Mouse (Mus musculus) yolk sac, embryonic 10.5 days (tissue): ENCODE data around the gene Acsl4.

Source experiments
- DNase-seq: peaks from one replicate; pipeline ENCODE4 v3.0.0-alpha.2; 2017; ENCODE audit warnings: low spot score

Acsl4 gene

DNA sequence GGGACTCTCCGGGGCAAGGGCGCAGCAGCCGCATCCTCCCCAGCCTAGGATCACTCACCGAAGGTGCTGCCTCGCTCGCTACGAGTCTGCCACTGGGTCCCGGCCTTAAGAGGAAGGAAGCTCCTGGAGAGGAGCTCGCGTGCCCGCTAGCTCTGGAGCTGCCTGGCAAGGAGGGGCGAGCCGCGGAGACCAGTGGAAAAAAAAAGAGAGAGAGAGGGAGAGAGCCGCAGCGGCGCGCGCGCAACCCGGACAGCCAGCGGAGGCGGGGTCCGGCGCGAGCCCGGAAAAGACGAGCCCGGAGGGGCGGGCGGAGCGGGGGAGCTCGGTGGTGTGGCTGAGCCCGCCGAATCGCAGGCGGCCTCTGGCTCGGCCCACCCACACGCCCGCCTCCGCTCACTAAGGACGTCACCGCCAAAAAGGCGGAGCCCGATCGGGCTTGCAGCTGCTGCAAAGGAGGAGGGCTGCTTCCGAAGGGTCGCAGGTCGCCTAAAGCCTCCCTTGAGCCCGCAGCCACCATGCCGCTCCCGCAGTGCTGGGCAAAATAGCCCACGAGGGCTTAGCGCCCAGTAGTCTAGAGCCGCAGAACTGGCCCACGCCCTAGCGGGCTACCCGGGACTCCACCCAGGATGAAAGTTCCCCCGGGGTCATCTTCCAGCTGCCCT, at the start of gene Acsl4:
TSS of gene Acsl4 (minus strand) at position 289 of the 662 bp plus-strand sequence.
- peak; percentile 88 for DNase-seq

DNA sequence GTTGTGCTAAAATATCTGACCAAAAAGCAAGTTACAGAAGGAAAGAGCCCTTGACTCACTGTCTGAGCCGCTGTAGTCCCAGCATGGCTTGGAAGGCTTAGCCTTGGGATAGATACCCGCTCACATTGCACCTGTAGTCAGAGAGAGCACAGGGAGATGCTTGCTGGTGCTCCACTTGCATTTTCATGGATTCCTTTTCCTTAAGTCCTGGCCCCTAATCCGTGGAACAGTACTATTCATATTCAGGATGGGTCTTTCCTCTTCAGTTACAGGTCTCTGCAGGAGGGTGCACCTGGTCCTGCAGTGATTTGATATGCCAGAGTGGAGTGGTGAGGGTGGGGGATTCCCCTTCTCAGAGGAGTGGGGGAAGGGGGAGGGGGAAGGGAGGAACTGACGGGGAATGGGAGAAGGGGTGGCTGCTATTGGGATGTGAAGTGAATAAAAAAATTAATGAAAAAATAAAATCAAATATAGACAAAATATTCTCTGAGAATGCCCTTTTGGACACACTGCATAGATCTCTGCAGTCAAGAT, 47.7 kb upstream of the Acsl4 start:
- no peak for DNase-seq

DNA sequence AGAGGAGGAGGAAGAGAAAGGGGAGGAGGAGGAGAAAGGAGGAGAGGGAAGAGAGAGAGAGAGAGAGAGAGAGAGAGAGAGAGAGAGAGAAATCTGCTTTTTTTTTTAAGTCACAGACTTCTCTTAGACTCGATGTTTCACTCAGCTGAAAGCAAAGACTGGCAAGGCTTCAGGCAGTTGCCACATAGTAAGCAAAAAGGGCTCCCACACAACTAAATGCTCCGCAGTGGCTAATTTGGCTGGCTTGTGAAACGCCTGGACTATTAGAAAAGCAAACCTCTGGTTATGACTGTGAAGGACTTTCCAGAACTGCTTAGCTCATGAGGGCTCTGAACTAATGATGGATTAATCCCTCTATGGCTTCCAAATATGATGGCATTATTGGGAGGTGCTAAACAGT, 42.5 kb upstream of the Acsl4 start:
- no peak for DNase-seq

DNA sequence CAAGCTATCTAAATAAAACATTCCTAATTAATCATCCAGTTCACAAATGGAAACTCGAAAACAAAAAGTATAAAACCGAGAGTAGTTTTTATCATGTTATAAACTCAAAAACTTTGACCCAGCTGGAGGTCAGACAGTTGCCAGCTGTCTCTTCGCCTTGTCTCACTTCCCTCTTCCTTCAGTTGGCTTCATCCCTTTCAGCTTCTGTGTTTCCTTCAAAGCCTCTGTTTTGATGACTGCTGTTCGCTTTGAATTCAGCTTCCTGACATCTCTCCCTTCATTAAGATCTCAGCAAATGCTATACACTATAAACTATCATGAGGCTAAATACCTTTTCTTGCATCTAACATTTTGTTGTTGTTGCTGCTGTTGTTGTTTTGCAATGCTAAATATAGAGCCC, 36.8 kb upstream of the Acsl4 start:
- DNase-seq = no peak

DNA sequence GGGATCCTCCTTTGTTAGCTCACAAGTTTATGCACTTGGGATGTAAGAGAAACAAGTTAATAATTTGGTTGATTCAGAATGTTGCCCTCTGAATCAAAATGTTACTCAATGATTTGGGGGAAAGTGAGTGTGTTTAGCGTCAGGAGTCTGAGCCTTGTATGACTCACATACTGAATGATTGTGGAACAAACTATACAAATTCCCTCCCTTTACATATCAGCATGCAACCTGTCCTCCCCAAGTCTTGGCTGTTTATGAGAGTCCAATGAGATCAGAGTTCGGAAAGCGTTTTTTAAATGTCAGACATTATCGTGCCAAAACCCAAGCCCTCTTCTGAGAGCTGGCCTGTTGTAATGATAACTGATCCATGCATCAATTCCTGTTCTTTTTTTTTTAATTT, 36.3 kb upstream of the Acsl4 start:
- no peak for DNase-seq

DNA sequence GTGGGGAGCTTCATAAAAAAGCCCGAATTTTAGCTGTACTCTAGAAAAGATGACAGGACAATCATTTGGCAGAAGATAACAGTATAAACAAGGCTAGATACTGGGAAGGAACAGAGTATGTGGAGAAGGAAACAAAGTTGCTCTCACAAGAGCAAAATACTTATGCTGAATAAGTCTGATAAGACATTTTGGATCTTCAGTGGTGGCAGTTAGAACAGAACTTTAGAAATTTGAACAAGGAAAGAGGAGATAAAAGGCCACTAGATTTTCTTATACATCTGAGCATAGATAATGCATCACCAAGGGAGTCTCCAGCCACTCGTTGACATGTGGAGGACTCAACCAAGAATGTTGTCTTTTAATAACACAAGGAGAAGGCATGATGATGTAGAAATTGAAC, 23.5 kb upstream of the Acsl4 start:
- DNase-seq = no peak

DNA sequence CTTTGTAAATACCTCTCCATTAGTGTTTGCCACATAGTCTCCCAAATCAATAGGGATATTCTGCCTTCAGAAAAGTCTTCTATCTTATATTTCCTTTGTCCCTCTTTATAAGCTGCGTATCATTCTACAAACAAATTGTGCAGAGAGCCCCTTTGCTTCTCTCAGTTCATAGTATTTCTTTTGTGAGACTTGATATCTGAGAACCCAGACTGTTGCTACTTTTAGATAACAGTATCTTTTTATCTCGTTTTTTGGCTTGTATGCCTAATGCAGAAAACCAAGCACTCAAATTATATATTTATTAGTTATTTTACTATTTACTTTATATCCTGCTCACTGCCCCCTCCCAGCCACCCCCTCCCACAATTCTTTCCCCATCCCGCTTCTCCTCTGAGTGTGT, 19.7 kb upstream of the Acsl4 start:
- no peak for DNase-seq

DNA sequence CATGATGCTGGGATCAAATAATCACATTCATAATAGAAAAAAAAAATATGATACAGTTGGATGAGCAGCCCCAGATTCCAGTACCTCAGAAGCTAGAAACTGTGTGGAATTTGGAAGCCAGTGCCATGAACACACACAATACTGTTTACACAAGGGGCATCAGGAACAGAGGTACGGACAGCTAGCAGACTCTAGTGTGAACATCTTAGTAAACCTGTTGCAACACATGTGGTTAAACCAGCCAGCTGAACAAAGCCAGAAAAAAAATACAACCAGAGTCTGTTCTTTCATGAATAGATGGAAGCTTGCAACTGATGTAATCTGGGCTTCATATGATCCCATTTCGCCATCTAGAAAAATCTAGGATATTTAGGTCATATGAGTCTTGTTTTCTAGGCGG, 19.0 kb upstream of the Acsl4 start:
- no peak for DNase-seq

DNA sequence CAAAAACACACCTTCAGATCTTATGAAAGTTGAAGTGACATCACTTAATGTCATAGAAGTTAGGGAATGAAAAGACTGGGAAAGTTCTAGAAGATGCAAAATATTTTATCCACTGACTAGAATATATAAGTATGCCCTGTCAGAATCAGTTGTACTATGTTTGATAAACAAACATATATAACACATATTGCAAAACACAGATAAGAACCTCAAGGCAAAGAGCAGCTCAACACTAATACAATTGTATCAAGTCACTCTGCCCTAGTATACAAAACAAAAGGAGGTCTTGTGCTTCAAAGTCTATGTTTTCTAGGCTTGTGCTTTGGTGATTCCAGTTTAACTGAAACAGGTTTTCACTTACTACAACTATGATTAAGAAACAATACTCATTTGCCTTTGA, 12.8 kb upstream of the Acsl4 start:
- DNase-seq = no peak

DNA sequence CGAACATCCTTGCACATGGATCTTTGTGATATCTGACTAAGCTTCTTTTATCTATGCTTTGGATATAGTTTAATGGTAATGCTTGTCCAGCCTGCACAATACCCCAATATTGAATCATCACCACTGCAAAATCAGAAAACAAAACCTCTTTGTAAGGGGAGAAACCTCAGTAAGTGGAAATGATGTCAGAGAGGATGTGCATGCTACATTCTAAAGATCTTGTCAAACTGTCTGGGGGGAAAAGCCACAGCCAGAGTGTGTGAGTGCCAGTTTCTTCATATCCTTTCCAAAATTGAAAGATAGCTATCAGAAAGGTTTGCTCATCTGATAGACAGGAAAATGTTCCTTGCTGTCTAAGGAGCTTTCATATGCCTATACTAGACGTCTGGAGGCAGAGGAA, 8.3 kb upstream of the Acsl4 start:
- DNase-seq = no peak

DNA sequence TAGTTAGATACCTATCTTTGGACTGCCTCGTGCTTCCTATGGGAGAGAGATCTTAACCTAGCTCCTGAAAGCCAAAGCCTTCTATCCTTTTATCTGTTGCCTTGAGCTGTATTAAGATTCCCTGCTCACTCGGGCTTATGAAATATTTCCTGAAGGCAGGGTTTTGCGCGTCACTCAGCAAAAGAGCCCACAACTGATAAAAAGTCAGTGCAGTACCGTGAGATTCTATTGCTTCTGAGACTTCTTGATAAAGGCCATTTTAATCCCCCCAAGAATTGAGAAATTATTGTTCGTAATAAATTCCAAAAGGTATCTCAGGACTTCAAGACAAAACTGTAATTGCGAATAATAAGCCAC, 552 bp upstream of the Acsl4 start:
- no peak for DNase-seq

DNA sequence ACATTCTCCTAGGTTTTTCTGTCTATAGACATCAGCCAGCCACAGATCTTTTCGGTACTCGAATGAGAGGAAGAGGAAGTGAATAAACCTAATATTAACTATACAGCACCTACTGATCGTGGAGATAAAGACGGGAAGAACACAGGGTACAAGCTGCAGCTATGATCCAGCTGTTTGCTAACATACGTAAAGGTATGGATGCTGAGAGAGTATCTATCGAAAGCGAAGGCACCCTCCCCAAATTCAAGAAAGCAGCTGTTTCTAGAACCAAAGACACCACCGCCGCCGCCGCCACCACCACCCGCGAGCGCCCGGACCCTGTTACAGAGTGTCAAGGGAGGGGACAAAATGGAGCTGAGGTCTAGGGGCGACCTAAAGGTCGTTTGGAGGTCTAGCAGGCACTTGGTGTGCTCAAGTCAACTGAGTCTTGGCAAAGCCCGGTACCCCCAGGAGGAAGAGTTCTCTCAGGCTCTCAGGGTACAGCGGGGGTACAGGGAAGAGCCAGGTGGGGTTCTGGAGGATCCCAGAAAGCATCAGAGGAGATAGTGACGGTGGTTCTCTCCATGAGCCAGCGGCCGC, 665 bp downstream of the Acsl4 start:
- no peak for DNase-seq

DNA sequence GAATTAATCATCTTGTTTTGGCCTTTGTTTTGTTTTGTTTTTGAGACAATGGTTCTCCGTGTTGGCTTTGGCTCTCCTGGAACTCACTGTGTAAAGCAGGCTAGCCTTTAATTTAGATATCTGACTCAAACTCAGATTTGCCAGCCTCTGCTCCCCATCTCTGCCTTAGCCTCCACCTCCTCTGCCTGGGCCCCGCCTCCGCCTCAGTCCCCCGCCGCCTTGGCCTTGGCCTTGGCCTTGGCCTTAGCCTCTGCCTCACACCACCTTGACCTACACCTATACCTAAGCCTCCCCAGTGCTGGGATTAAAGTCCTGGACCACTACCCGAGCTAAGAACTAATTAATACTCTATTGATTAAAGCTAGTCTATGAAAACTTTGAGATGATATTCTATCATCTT, 2.2 kb downstream of the Acsl4 start:
- DNase-seq = no peak

DNA sequence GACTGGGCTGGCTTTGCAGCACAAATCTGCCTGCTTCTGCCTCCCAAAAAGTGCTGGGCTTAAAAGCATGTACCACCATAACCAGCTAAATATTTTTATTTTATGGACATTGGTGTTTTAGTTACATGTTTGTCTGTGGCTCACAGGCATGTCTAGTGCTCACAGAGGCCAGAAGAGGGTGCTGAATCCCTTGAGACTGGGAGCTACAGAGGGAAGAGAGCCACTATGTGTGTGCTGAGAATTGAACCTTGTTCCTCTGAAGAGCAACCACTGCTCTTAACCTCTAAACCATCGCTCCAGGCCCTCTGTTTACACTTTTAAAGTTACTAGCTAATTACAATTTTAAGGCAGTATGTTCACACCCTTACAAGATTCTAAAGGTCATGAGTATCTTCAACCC, 2.7 kb downstream of the Acsl4 start:
- no peak for DNase-seq

DNA sequence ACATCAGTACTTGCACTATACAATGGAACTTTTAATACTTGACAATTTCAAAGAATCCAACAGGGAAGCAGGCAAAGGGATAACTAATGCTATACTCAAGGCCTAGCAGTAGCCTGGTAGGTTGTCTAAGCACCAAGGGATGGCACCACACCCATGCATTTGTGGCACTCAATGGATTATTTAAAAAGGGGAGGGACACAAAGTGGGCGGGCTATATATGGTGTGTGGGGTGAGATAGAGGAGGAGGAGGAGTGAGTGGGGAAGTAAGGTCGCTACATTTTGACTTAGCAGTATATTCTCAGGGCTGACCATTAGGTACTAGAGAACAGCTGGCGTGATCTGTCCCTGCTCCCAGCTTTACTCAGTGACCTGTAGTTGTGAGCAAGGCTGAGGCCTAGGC, 5.4 kb downstream of the Acsl4 start:
- no peak for DNase-seq

DNA sequence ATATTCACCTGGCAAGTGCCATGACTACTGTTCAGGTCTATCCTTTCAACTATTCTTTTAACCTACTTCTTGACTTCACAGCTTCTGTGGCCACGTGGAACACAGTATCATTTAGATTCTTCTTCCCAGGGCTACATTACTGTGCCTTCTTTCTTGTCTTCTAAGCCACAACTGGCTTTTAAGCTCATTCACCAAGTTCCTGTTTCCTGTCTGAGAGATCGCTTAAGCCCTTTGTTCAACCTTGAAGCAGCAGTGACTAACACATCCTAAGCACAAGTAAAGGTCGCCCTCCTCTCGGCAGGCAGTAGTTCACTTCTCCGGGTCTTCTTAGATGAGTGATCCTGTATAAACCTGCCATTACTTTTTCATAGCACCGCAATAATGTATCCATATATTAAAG, 10.4 kb downstream of the Acsl4 start:
- DNase-seq = no peak

DNA sequence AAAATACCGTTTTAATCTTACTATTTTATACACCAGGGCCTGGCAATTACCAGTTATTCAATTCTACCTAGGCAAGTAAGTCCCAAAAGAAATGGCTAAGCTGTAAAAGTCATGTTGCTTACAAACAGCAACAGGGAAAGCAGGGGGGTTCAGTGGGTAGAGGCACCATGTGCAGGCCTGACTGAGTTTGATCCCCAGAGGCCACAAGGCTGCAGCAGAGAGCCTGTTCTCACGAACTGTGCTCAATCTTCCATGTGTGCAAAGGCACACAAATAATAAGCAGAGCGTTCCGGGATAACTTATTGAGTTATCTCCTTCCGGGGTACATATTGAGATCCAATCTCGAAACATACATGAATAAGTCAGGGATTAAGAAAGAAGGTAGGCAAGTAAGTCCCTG, 12.3 kb downstream of the Acsl4 start:
- DNase-seq = no peak

DNA sequence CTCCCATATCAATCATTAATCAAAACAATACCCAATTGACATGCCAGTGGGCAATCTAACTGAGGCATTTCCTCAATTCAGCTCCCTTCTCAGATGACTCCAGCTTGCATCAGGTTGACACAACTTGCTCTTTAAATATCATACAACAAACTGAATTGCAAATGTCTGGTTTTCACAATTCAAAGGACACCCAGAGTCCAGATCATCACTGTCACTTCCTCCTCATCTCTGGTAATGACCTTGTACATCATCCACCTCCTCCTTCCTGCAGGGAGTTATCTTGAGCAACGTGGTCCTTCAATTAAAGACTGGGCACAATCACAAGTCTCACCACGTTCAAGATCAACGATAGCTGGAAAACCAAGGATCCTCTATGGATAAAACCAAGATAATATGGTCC, 13.0 kb downstream of the Acsl4 start:
- DNase-seq = no peak

DNA sequence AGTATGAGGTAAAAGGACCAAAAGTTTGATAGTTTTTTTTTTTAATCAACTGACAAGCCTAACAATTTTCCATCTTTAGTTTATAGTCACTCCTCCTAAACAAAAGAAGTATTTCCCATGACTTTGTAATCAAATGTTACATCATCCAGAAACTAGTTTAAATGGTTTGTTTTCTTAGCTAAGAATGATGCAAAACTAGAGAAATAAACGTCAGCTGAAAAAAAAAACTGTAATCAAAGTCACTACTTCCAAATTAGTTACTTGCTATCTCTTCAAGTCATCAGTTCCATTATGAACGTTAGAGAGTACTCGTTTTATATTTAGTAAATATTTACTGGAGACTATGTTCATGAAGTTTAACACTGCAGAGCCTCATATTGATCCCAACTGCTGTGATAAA, 13.6 kb downstream of the Acsl4 start:
- DNase-seq = no peak

DNA sequence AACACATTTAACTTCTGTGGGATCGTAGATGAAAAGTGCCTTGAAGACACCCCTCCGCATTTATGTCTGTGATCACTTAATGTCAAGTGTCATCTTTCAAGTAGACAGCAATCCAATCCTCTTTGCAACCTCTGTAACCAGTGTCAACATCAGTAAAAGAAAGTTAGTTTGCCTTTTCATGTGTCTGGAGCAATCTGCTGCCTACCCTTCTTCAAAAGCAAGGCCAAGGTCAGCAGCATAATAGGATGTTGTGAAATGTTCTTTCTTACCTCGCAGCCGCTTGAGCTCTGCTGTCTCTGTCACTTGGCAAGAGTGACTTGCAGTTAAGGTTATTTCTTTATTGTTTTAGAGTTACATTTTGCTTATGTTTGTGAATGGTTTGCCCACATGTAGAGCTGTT, 14.8 kb downstream of the Acsl4 start:
- no peak for DNase-seq

DNA sequence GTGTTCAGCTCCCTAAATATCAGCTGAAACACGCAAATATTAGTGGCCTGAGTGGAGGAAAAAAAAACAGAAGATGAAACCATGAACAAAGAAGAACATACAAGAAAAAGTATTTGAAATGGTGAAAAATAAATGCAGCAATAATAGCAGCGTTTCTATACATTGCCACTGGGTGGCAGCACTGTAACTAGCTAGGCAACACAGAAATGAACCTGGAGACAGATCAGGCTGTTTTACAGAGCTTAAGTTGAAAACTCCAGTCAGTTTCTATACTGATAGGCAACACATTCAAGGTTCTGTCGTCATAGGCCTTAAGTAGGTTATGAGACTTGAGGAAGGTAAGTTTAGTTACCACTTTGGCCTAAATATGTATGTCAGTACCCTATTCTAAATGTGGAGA, 17.9 kb downstream of the Acsl4 start:
- DNase-seq = no peak

DNA sequence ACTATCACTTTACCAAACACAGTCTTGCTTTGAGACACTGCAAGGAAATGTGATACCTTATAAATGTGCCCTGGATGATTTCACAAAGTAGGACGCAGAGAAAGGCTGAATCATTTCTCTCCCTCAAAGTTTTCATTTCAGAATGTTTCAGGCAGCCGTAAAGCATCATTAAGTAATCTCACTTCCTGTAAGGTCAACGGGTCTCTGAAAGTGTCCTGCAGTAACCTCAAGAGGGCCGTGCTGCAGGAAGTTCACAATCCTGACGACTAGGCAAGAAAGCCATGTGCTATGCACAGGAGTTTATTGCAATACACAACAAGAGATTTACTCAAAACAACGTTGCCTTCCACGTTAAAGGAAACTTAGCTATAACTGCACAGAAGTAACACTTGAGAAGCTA, 20.4 kb downstream of the Acsl4 start:
- DNase-seq = no peak

DNA sequence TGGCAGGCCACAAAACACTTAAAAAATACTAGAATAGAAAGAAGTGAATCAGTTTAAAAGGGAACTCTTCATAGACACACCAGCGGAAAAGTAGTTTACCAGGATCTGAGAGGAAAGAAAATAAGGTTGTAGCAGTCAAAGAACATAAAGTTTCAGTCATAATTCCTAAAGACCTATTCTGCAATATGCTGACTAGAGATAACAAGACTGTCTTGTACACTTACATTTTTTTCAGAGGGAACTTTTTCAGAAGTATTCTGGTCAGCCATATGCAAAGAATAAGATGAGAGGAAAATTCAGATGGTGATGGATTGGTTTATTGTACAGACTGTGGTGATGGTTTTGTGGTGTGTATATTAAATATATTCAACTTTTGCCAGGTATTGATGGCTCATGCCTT, 26.5 kb downstream of the Acsl4 start:
- DNase-seq = no peak

DNA sequence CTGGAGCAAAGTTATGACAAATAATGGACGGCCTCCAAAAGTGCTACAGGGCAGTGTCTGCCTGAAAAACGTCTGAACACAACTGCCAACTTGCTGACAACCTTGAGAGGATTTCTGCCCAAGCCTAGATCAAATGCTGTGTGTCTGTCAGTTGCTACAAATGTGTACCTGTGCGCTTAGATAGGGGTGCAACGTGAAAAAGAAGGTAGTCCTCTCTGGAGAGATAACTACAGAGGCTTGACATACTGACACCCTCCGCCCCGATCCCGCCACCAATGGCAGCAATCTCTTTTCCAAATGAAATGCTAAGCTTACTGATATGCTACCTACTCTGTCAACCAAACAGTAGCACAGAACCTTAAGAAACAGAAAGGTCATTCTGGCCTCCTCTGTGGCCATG, 31.3 kb downstream of the Acsl4 start:
- no peak for DNase-seq
